Mouse (Mus musculus): Measurements from ENCODE around the gene Stxbp4. TPM values are rescaled to one million over a fixed set of nuclear protein-coding genes. Genes with fewer than 3 reads are reported as not detected.

Gene Stxbp4
- polyA plus RNA-seq, 2 experiments, result 11.1 to 21.8 TPM

- ATAC-seq (ENCODE audit: low FRiP score, low read depth) (no peak), DNase-seq (ENCODE audit: low spot score) (no peak)
- Histone ChIP-seq H3K27me3 (ENCODE audit: control insufficient read depth, insufficient read depth, low read length) (no peaks in the 10 kb centered on the region), H3K4me1 (ENCODE audit: control insufficient read depth, insufficient read depth, low read length) (0 out of 2 replicates have a peak, but pooled peaks cover 2% of the 10 kb centered on the region), H3K4me2 (replicated peaks; ENCODE audit: low read depth, low read length, severe bottlenecking) (no peak overlapping the region), H3K27ac (replicated peaks; ENCODE audit: low read depth, low read length) (no peak overlapping the region), H3K9me3 (ENCODE audit: control insufficient read depth, low read length) (no peaks in the 10 kb centered on the region), H3K4me3 (replicated peaks; ENCODE audit: low read length) (no peak overlapping the region), H3K9ac (ENCODE audit: low read depth, low read length, severe bottlenecking) (no peak overlapping the region), H3K36me3 (ENCODE audit: control insufficient read depth, insufficient read depth, low read length) (no peaks in the 10 kb centered on the region)
- TF ChIP-seq POLR2A (IDR thresholded peaks at IDR 0.05; ENCODE audit: borderline replicate concordance, extremely low read depth, insufficient read depth, insufficient read length), result no peak
- WGBS, result 76% methylated on average over 10 of the region's 10 CpGs
Observed at GRCm38 (mm10) chr11:90464046-90464595, 173.8 kb downstream of the Stxbp4 start.

DNA sequence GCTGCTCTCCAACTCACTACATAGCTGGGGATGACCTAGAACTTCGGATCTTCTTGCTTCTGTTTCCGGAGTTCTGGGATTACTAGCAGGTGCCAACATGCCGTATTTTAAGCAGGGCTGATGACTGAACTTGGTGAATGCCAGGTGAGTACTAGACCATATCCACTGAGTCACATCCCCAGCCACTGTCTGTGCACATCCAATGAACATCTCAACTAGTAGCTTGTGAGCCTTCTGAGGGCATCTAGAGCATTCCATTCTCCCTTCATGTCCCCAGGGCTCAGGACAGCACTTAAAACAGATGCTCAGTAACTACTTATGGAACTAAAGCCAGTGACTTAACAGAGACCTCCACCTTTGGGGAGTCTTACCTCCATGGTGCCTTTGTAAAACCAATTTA lies 177.4 kb downstream of the Stxbp4 start:
- Histone ChIP-seq H3K4me3 (replicated peaks; ENCODE audit: low read length) (no peak overlapping the region), H3K9me3 (ENCODE audit: control insufficient read depth, low read length) (no peaks in the 10 kb centered on the region), H3K27me3 (ENCODE audit: control insufficient read depth, insufficient read depth, low read length) (no peaks in the 10 kb centered on the region), H3K9ac (ENCODE audit: low read depth, low read length, severe bottlenecking) (no peak overlapping the region), H3K4me1 (ENCODE audit: control insufficient read depth, insufficient read depth, low read length) (0 out of 2 replicates have a peak, but pooled peaks cover 2% of the 10 kb centered on the region), H3K27ac (replicated peaks; ENCODE audit: low read depth, low read length) (no peak overlapping the region), H3K36me3 (ENCODE audit: control insufficient read depth, insufficient read depth, low read length) (no peaks in the 10 kb centered on the region), H3K4me2 (replicated peaks; ENCODE audit: low read depth, low read length, severe bottlenecking) (no peak overlapping the region)
- DNase-seq (ENCODE audit: low spot score) (no peak), ATAC-seq (ENCODE audit: low FRiP score, low read depth) (no peak)
- WGBS, result 89% methylated on average over 3 of the region's 3 CpGs
- no peak for TF ChIP-seq POLR2A (IDR thresholded peaks at IDR 0.05; ENCODE audit: borderline replicate concordance, extremely low read depth, insufficient read depth, insufficient read length)

DNA sequence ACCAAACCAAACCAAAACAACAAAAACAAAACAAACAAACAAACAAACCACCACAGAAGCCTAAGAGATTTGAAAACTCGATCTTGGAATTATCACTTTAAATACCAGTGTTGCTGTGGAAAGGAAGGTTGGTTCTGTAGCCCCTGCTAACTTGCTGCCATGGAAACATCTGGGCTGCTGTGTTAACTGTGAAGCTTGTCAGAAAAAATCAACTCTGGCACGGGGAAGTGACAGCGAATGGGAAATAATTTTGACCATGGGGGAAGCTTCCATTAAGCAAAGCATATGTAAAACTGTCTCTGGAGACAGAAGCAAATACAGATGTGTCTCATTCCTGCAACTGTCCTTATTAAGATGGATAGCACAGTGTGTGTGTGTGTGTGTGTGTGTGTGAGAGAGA lies 185.8 kb downstream of the Stxbp4 start:
- TF ChIP-seq POLR2A (IDR thresholded peaks at IDR 0.05; ENCODE audit: borderline replicate concordance, extremely low read depth, insufficient read depth, insufficient read length), result no peak
- DNase-seq (ENCODE audit: low spot score) (no peak), ATAC-seq (ENCODE audit: low FRiP score, low read depth) (no peak)
- H3K27ac ChIP-seq (replicated peaks; ENCODE audit: low read depth, low read length), result no peak overlapping the region
- 0 out of 2 replicates have a peak, but pooled peaks cover 2% of the 10 kb centered on the region for H3K4me1 ChIP-seq (ENCODE audit: control insufficient read depth, insufficient read depth, low read length)
- H3K36me3 ChIP-seq (ENCODE audit: control insufficient read depth, insufficient read depth, low read length), result no peaks in the 10 kb centered on the region
- no peaks in the 10 kb centered on the region; the same call in 1 of the 2 replicates for H3K27me3 ChIP-seq (ENCODE audit: control insufficient read depth, insufficient read depth, low read length)
- H3K9ac ChIP-seq (ENCODE audit: low read depth, low read length, severe bottlenecking), result no peak overlapping the region
- H3K4me2 ChIP-seq (replicated peaks; ENCODE audit: low read depth, low read length, severe bottlenecking), result no peak overlapping the region
- 48% methylated on average over 3 of the region's 3 CpGs for WGBS
- H3K9me3 ChIP-seq (ENCODE audit: control insufficient read depth, low read length), result no peaks in the 10 kb centered on the region
- no peak overlapping the region for H3K4me3 ChIP-seq (replicated peaks; ENCODE audit: low read length)

GRCm38 (mm10) chr11:90451506-90451905 lies 186.4 kb downstream of the Stxbp4 start:
- 75% methylated on average over 5 of the region's 5 CpGs for WGBS
- Histone ChIP-seq H3K4me3 (replicated peaks; ENCODE audit: low read length) (no peak overlapping the region), H3K36me3 (ENCODE audit: control insufficient read depth, insufficient read depth, low read length) (no peaks in the 10 kb centered on the region), H3K9me3 (ENCODE audit: control insufficient read depth, low read length) (no peaks in the 10 kb centered on the region), H3K27me3 (ENCODE audit: control insufficient read depth, insufficient read depth, low read length) (no peaks in the 10 kb centered on the region; the same call in 1 of the 2 replicates), H3K9ac (ENCODE audit: low read depth, low read length, severe bottlenecking) (no peak overlapping the region), H3K4me1 (ENCODE audit: control insufficient read depth, insufficient read depth, low read length) (0 out of 2 replicates have a peak, but pooled peaks cover 2% of the 10 kb centered on the region), H3K27ac (replicated peaks; ENCODE audit: low read depth, low read length) (no peak overlapping the region), H3K4me2 (replicated peaks; ENCODE audit: low read depth, low read length, severe bottlenecking) (no peak overlapping the region)
- no peak for TF ChIP-seq POLR2A (IDR thresholded peaks at IDR 0.05; ENCODE audit: borderline replicate concordance, extremely low read depth, insufficient read depth, insufficient read length)
- no peak for DNase-seq (ENCODE audit: low spot score)
- ATAC-seq (ENCODE audit: low FRiP score, low read depth), result no peak

DNA sequence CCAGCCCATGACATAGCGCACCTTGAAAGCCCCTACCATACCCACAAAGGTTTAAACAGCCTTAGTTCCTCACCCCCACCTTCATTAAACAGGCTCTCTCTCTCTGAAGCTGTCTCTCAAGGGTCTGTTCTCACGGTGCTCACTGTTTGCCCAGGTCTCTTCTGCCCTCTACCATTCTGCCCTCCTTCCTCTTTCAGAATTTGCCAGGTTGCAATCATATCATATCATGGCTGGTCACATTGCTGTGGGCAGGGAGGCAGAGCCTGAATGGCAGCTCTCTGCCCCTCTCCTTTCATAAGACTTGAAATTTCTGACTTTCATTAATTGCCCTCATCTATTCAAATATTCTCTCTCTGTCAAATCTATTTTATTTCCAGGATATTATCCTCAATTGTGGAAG lies 195.4 kb downstream of the Stxbp4 start:
- ATAC-seq (ENCODE audit: low FRiP score, low read depth), result no peak
- WGBS, result 85% methylated on average over 2 of the region's 2 CpGs
- Histone ChIP-seq H3K4me1 (ENCODE audit: control insufficient read depth, insufficient read depth, low read length) (no peaks in the 10 kb centered on the region), H3K27ac (replicated peaks; ENCODE audit: low read depth, low read length) (no peak overlapping the region), H3K4me3 (replicated peaks; ENCODE audit: low read length) (no peak overlapping the region), H3K36me3 (ENCODE audit: control insufficient read depth, insufficient read depth, low read length) (no peaks in the 10 kb centered on the region), H3K9ac (ENCODE audit: low read depth, low read length, severe bottlenecking) (no peak overlapping the region), H3K4me2 (replicated peaks; ENCODE audit: low read depth, low read length, severe bottlenecking) (no peak overlapping the region), H3K9me3 (ENCODE audit: control insufficient read depth, low read length) (no peaks in the 10 kb centered on the region), H3K27me3 (ENCODE audit: control insufficient read depth, insufficient read depth, low read length) (no peaks in the 10 kb centered on the region)
- no peak for DNase-seq (ENCODE audit: low spot score)
- TF ChIP-seq POLR2A (IDR thresholded peaks at IDR 0.05; ENCODE audit: borderline replicate concordance, extremely low read depth, insufficient read depth, insufficient read length), result no peak
